Mouse (Mus musculus): ENCODE measurements at regions not wholly inside any gene's neighbourhood (a gene's known extent, or its start where the extent isn't known, plus 50 kb on each side); places are given as distances from the start of the nearest gene placed in this dataset.

DNA sequence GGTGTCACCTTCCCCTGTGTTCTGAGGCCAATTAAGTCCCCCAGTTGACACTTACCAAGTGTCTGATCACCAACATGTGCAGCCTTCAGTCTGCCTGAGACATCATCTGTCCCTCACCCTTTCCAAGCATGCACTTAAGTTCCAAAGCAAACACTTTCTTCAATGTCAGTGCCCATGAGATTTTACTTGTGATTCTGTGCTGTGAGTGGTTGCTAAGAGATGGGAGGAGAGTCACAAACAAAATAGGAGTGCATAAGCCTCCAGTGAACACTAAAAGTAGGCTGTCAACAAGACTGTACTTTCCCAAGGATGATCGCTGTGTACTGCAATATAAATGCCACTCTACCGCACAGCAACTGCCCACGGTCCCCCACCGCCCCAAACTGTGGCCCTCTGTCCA lies 431.0 kb upstream of the Atp11b start:
- peaks cover 29% of the 10 kb centered on the region; the same call in 1 of the 2 replicates for H3K4me1 ChIP-seq (ENCODE audit: control insufficient read depth, insufficient read depth, low read length)
- DNase-seq (ENCODE audit: low spot score) (no peak), ATAC-seq (no peak)
- WGBS = 77% methylated on average over 4 of the region's 4 CpGs
- H3K4me2 ChIP-seq (ENCODE audit: low read length) = no peak overlapping the region
- no peaks in the 10 kb centered on the region for H3K36me3 ChIP-seq (ENCODE audit: control insufficient read depth, insufficient read depth, low read length)
- no peaks in the 10 kb centered on the region for H3K27me3 ChIP-seq (replicated peaks; ENCODE audit: control insufficient read depth, insufficient read depth, low read length)
- H3K27ac ChIP-seq (ENCODE audit: low read depth, low read length) = no peak overlapping the region
- no peak overlapping the region for H3K9ac ChIP-seq (ENCODE audit: low read length)
- H3K4me3 ChIP-seq (ENCODE audit: low read depth, low read length) = no peak overlapping the region
- no peaks in the 10 kb centered on the region for H3K9me3 ChIP-seq (replicated peaks; ENCODE audit: control insufficient read depth, low read length)

DNA sequence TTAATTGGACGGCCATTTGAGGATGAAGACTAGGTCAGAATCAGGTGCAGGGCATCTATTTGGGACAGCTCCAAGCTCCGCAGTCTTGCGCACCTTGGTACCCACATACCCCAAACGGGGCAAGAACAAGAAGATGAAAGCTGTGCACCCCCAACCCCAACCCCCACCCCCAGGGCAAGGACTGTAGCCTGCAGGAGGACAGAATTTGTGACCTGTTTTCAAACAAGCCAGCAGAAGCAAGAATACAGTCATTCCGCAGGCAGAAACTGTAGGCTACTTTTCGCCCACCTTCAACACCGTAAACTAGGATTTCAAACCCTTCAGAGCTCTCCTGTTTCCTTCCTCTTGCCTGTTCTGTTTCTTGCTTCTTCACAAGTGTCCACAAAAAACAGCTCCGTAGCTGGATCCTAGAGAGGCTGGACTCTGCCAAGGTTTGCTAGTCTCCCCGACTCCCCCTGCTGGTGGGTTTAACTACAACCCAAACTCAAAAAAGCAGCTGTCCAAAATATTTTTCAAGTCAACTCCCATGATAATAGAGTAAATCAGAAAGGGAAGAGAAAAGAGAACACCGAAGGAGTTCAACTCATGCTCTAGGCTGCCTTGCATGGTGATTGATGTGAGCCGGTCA lies 430.3 kb upstream of the Atp11b start:
- H3K36me3 ChIP-seq (ENCODE audit: control insufficient read depth, insufficient read depth, low read length) = no peaks in the 10 kb centered on the region
- H3K4me3 ChIP-seq (ENCODE audit: low read depth, low read length) = no peak overlapping the region
- ATAC-seq = peak; percentile 68
- 46% methylated on average over 11 of the region's 11 CpGs for WGBS
- no peaks in the 10 kb centered on the region for H3K27me3 ChIP-seq (replicated peaks; ENCODE audit: control insufficient read depth, insufficient read depth, low read length)
- DNase-seq (ENCODE audit: low spot score) = peak; percentile 89
- peak overlapping the region; percentile 45 for H3K27ac ChIP-seq (ENCODE audit: low read depth, low read length)
- no peaks in the 10 kb centered on the region for H3K9me3 ChIP-seq (replicated peaks; ENCODE audit: control insufficient read depth, low read length)
- no peak overlapping the region for H3K9ac ChIP-seq (ENCODE audit: low read length)
- H3K4me1 ChIP-seq (ENCODE audit: control insufficient read depth, insufficient read depth, low read length) = peaks cover 29% of the 10 kb centered on the region; the same call in 1 of the 2 replicates
- H3K4me2 ChIP-seq (ENCODE audit: low read length) = peak overlapping the region; percentile 16; the same call in 1 of the 2 replicates

DNA sequence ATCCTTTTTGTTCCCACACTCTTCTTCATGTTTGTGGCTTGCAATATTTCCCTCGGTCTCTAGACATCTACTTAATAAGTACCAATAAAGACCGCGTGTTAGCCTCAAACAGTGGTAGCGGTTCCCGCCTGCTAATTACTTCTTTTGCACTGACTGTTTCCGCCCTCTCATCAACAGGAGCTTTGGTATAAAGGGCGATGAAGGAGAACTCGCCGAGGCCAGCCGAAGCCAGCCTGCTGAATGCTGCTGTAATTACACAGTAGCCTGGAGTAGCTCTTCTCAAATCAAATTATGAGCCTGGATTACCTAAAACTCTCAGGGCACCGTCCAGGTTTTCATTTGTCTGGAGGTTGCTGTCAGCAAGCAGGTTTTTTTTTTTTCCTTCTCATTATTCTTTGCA lies 429.7 kb upstream of the Atp11b start:
- Histone ChIP-seq H3K9me3 (replicated peaks; ENCODE audit: control insufficient read depth, low read length) (no peaks in the 10 kb centered on the region), H3K36me3 (ENCODE audit: control insufficient read depth, insufficient read depth, low read length) (no peaks in the 10 kb centered on the region), H3K27me3 (replicated peaks; ENCODE audit: control insufficient read depth, insufficient read depth, low read length) (no peaks in the 10 kb centered on the region), H3K27ac (ENCODE audit: low read depth, low read length) (peak overlapping the region; percentile 45), H3K4me1 (ENCODE audit: control insufficient read depth, insufficient read depth, low read length) (peaks cover 29% of the 10 kb centered on the region; the same call in 1 of the 2 replicates), H3K4me2 (ENCODE audit: low read length) (peak overlapping the region; percentile 16; the same call in 1 of the 2 replicates), H3K9ac (ENCODE audit: low read length) (no peak overlapping the region), H3K4me3 (ENCODE audit: low read depth, low read length) (no peak overlapping the region)
- 5% methylated on average over 11 of the region's 11 CpGs for WGBS
- ATAC-seq (peak; percentile 83), DNase-seq (ENCODE audit: low spot score) (peak; percentile 89)

DNA sequence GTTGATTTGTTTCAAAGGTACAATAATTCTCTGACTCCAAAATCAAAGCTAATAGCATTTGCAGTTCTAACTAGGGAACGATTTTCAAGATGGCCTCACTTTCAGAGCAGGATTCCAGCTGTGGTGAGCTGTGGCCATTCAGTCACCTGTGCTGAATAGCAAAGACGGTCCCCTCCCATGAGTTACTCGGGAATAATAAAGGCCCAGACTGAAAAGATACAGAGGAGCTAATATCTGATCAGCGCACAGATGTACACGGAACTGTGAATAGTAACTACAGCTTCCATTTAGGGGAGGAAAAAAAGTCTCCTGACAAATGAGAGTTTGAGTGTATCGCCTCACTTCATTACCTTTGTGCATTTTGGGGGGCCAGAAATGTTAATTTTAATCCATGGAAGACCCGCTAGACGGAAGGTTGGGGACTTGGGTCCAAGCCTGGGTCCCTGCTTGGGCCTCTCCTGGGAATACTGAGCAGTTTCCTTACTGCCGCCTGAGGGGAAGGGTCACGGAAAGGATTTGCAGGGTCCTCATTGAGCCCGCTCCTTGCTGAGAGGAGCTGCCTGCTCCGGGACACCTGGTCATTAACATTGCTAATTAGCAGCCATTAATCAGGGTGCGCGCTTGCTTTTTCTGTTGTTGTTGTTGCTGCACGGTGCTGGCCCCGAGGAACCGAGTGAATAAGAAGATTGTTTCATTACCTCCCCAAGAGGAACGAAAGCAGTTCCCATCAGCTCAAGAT lies 421.2 kb upstream of the Atp11b start:
- ATAC-seq (peak; percentile 90), DNase-seq (ENCODE audit: low spot score) (peak; percentile 81)
- H3K9ac ChIP-seq (ENCODE audit: low read length) = peak overlapping the region; percentile 2; the same call in 1 of the 2 replicates
- 4% methylated on average over 18 of the region's 18 CpGs for WGBS
- no peak overlapping the region for H3K4me3 ChIP-seq (ENCODE audit: low read depth, low read length)
- H3K4me2 ChIP-seq (ENCODE audit: low read length) = peak overlapping the region; percentile 8
- peak overlapping the region; percentile 65 for H3K27ac ChIP-seq (ENCODE audit: low read depth, low read length)
- no peaks in the 10 kb centered on the region for H3K36me3 ChIP-seq (ENCODE audit: control insufficient read depth, insufficient read depth, low read length)
- peaks cover 26% of the 10 kb centered on the region for H3K4me1 ChIP-seq (ENCODE audit: control insufficient read depth, insufficient read depth, low read length)
- H3K9me3 ChIP-seq (replicated peaks; ENCODE audit: control insufficient read depth, low read length) = no peaks in the 10 kb centered on the region
- H3K27me3 ChIP-seq (replicated peaks; ENCODE audit: control insufficient read depth, insufficient read depth, low read length) = no peaks in the 10 kb centered on the region

DNA sequence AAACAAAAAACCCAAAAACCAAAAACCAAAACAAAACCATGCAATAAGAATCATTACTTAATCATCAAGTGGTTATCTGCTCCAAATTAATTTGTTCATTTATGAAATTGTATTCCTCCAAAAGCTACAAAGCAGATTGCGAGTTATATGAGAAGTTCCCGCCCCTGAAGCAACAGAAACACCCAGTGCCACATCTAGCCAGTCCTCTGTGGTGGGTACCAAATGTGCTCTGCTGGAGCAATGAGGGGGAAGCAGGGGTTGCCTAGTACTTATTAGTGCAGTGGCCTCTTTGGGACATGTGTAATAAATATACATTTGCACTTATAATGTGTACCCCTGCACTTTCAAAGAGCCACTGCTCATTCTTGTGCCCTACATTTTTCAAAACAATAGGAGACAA lies 419.9 kb upstream of the Atp11b start:
- no peak for ATAC-seq
- H3K4me3 ChIP-seq (ENCODE audit: low read depth, low read length) = no peak overlapping the region
- peaks cover 26% of the 10 kb centered on the region for H3K4me1 ChIP-seq (ENCODE audit: control insufficient read depth, insufficient read depth, low read length)
- H3K9ac ChIP-seq (ENCODE audit: low read length) = no peak overlapping the region
- WGBS = 23% methylated on average over 2 of the region's 2 CpGs
- no peak overlapping the region for H3K4me2 ChIP-seq (ENCODE audit: low read length)
- no peaks in the 10 kb centered on the region for H3K9me3 ChIP-seq (replicated peaks; ENCODE audit: control insufficient read depth, low read length)
- DNase-seq (ENCODE audit: low spot score) = no peak
- no peaks in the 10 kb centered on the region for H3K36me3 ChIP-seq (ENCODE audit: control insufficient read depth, insufficient read depth, low read length)
- peak overlapping the region; percentile 56; the same call in 1 of the 2 replicates for H3K27ac ChIP-seq (ENCODE audit: low read depth, low read length)
- no peaks in the 10 kb centered on the region for H3K27me3 ChIP-seq (replicated peaks; ENCODE audit: control insufficient read depth, insufficient read depth, low read length)

DNA sequence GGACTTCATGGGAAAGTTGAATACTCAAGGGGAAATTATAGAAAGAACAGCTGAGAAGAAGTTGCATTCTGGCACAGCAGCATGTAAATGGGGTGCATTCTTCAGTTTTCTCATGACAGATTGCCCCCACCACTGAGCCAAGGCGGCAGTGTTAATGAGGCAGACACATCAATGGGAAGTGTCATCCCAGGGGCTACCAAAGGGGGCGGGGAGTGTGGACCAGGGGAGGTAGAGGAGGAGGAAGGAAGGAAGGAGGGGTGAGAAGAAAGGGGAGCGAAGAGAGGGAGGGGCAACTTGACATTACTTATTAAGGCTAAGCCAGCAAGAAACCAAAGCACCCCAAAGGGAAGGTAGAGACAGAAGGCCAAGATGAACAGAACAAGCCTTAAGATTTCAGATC lies 419.4 kb upstream of the Atp11b start:
- H3K4me1 ChIP-seq (ENCODE audit: control insufficient read depth, insufficient read depth, low read length) = peaks cover 26% of the 10 kb centered on the region
- H3K9ac ChIP-seq (ENCODE audit: low read length) = no peak overlapping the region
- H3K4me3 ChIP-seq (ENCODE audit: low read depth, low read length) = no peak overlapping the region
- no peaks in the 10 kb centered on the region for H3K9me3 ChIP-seq (replicated peaks; ENCODE audit: control insufficient read depth, low read length)
- H3K27ac ChIP-seq (ENCODE audit: low read depth, low read length) = peak overlapping the region; percentile 56; the same call in 1 of the 2 replicates
- ATAC-seq = peak; percentile 27; the same call in 1 of the 2 replicates
- WGBS = 8% methylated on average over 3 of the region's 3 CpGs
- no peak overlapping the region for H3K4me2 ChIP-seq (ENCODE audit: low read length)
- no peaks in the 10 kb centered on the region for H3K27me3 ChIP-seq (replicated peaks; ENCODE audit: control insufficient read depth, insufficient read depth, low read length)
- no peaks in the 10 kb centered on the region for H3K36me3 ChIP-seq (ENCODE audit: control insufficient read depth, insufficient read depth, low read length)
- DNase-seq (ENCODE audit: low spot score) = peak; percentile 65

DNA sequence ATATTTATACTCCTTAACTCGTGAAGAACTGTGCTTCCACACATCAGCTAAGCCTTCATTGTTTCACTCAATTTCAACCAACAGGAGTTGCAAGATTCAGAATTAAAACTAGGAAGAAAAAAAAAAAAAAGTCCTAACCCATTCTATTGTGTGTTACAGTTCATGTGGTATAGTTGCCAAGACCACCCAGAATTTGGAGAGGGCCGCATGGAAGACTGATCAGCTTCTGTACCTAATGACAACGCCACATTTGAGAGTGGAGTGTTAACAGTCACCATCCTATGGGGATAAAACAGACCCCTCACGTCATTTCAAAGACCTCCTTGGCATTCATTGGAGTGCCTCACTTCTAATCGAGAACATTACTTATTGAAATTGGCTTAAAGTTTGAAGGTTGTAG lies 418.1 kb upstream of the Atp11b start:
- Histone ChIP-seq H3K4me1 (ENCODE audit: control insufficient read depth, insufficient read depth, low read length) (peaks cover 34% of the 10 kb centered on the region), H3K9ac (ENCODE audit: low read length) (no peak overlapping the region), H3K36me3 (ENCODE audit: control insufficient read depth, insufficient read depth, low read length) (no peaks in the 10 kb centered on the region), H3K27me3 (replicated peaks; ENCODE audit: control insufficient read depth, insufficient read depth, low read length) (no peaks in the 10 kb centered on the region), H3K4me3 (ENCODE audit: low read depth, low read length) (no peak overlapping the region), H3K4me2 (ENCODE audit: low read length) (no peak overlapping the region), H3K9me3 (replicated peaks; ENCODE audit: control insufficient read depth, low read length) (no peaks in the 10 kb centered on the region), H3K27ac (ENCODE audit: low read depth, low read length) (no peak overlapping the region)
- WGBS = 5% methylated on average over 5 of the region's 5 CpGs
- DNase-seq (ENCODE audit: low spot score) (peak; percentile 78), ATAC-seq (peak; percentile 27; the same call in 1 of the 2 replicates)

DNA sequence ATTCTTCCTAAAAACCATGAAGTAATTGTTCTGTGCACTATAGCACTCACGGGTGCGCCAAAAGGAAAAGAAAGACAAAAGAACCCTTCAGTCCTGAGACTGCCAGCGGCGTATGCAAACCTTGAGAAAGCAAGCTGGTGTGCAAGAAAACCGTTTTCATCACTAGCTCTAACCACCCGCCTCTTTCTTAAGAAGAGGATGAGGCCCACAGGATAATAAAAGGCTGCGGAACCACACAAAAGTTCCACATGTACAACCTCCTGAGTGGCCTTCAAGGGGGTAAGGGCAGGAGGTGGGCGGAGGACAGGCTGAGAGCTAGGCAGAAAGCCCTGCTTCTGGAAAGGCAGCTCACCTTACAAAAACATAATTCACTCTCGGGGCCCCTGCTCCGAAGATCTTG lies 413.4 kb upstream of the Atp11b start:
- Histone ChIP-seq H3K27me3 (replicated peaks; ENCODE audit: control insufficient read depth, insufficient read depth, low read length) (no peaks in the 10 kb centered on the region), H3K27ac (ENCODE audit: low read depth, low read length) (peak overlapping the region; percentile 93), H3K4me1 (ENCODE audit: control insufficient read depth, insufficient read depth, low read length) (peaks cover 23% of the 10 kb centered on the region), H3K4me2 (ENCODE audit: low read length) (peak overlapping the region; percentile 50), H3K36me3 (ENCODE audit: control insufficient read depth, insufficient read depth, low read length) (no peaks in the 10 kb centered on the region), H3K4me3 (ENCODE audit: low read depth, low read length) (peak overlapping the region; percentile 10), H3K9me3 (replicated peaks; ENCODE audit: control insufficient read depth, low read length) (no peaks in the 10 kb centered on the region), H3K9ac (ENCODE audit: low read length) (peak overlapping the region; percentile 17)
- DNase-seq (ENCODE audit: low spot score) (peak; percentile 78), ATAC-seq (peak; percentile 55)
- under 1% methylated on average over 10 of the region's 10 CpGs for WGBS
